Mouse (Mus musculus): Measurements from ENCODE around the gene Chrnb1.
A peak's percentile ranks its signal among the peaks of the same experiment; 100 is the strongest.

Chrnb1 gene

GRCm38 (mm10) chr11:69795168-69795982 is at the start of gene Chrnb1:
Chrnb1 (minus strand) TSS chr11:69795943.
- DNase-seq: peak; percentile 87 to 94

GRCm38 (mm10) chr11:69838714-69839104 is 43.0 kb upstream of the Chrnb1 start:
- DNase-seq: peak in 1 of 2 experiments; percentile 33

- DNase-seq: peak; percentile 94 to 98
Measured at GRCm38 (mm10) chr11:69837952-69838713, 42.4 kb upstream of the Chrnb1 start, which contains the start of gene Tmem256. Tmem256 (plus strand) TSS chr11:69838514.

- DNase-seq: peak in 1 of 2 experiments; percentile 86
Measured at GRCm38 (mm10) chr11:69837604-69837951, 41.8 kb upstream of the Chrnb1 start, which contains the start of gene Nlgn2. Nlgn2 (minus strand) TSS chr11:69837784.

GRCm38 (mm10) chr11:69836703-69837576 is 41.2 kb upstream of the Chrnb1 start:
- peak; percentile 43 to 70 for DNase-seq

- no peak for DNase-seq
Measured at GRCm38 (mm10) chr11:69835966-69836335, 40.2 kb upstream of the Chrnb1 start.

GRCm38 (mm10) chr11:69835326-69835965 is 39.7 kb upstream of the Chrnb1 start:
- DNase-seq: no peak

- peak; percentile 31 to 58 for DNase-seq
Measured at GRCm38 (mm10) chr11:69834001-69834549, 38.3 kb upstream of the Chrnb1 start.

- no peak for DNase-seq
Measured at GRCm38 (mm10) chr11:69833554-69833953, 37.8 kb upstream of the Chrnb1 start.

- DNase-seq: no peak
Measured at GRCm38 (mm10) chr11:69828832-69829231, 33.1 kb upstream of the Chrnb1 start.

- no peak for DNase-seq
Measured at GRCm38 (mm10) chr11:69823456-69823855, 27.7 kb upstream of the Chrnb1 start.

- DNase-seq: no peak
Measured at GRCm38 (mm10) chr11:69822080-69822479, 26.3 kb upstream of the Chrnb1 start, which contains the start of gene Spem1. Spem1 (minus strand) TSS chr11:69822180.

GRCm38 (mm10) chr11:69818871-69819270 is 23.1 kb upstream of the Chrnb1 start:
- DNase-seq: no peak

GRCm38 (mm10) chr11:69818365-69818764 is 22.6 kb upstream of the Chrnb1 start, which contains the start of gene Spem2:
Spem2 (minus strand) TSS chr11:69818465.
- DNase-seq: no peak

GRCm38 (mm10) chr11:69816520-69816919 is 20.8 kb upstream of the Chrnb1 start:
- DNase-seq: no peak

- DNase-seq: no peak
Measured at GRCm38 (mm10) chr11:69815155-69815554, 19.4 kb upstream of the Chrnb1 start, which contains the start of gene Gm39566. Gm39566 (minus strand) TSS chr11:69815298.

- no peak for DNase-seq
Measured at GRCm38 (mm10) chr11:69810280-69810679, 14.5 kb upstream of the Chrnb1 start.

GRCm38 (mm10) chr11:69807641-69808040 is 11.9 kb upstream of the Chrnb1 start:
- no peak for DNase-seq

- DNase-seq: no peak
Measured at GRCm38 (mm10) chr11:69806378-69806777, 10.6 kb upstream of the Chrnb1 start.

GRCm38 (mm10) chr11:69804972-69805909 is 9.5 kb upstream of the Chrnb1 start, which contains the start of gene Tmem102:
Tmem102 (minus strand) TSS chr11:69805624.
- DNase-seq: no peak

- DNase-seq: no peak
Measured at GRCm38 (mm10) chr11:69804652-69804940, 8.9 kb upstream of the Chrnb1 start.

All from cerebellum, adult 18-20 months (tissue).